Mouse (Mus musculus): ENCODE data around the gene Epha7. TPM values are rescaled to one million over a fixed set of nuclear protein-coding genes. Genes with fewer than 3 reads are reported as not detected.

Epha7 gene
- polyA plus RNA-seq, 2 experiments, result 21.2 to 35.9 TPM

GRCm38 (mm10) chr4:28837669-28838068 lies 24.7 kb downstream of the Epha7 start:
- Histone ChIP-seq H3K4me1 (ENCODE audit: control insufficient read depth, insufficient read depth, low read length) (no peaks in the 10 kb centered on the region), H3K9me3 (ENCODE audit: control insufficient read depth, low read length) (no peaks in the 10 kb centered on the region), H3K9ac (ENCODE audit: low read depth, low read length, severe bottlenecking) (no peak overlapping the region), H3K4me2 (replicated peaks; ENCODE audit: low read depth, low read length, severe bottlenecking) (no peak overlapping the region), H3K4me3 (replicated peaks; ENCODE audit: low read length) (no peak overlapping the region), H3K27me3 (ENCODE audit: control insufficient read depth, insufficient read depth, low read length) (no peaks in the 10 kb centered on the region), H3K27ac (replicated peaks; ENCODE audit: low read depth, low read length) (no peak overlapping the region), H3K36me3 (ENCODE audit: control insufficient read depth, insufficient read depth, low read length) (no peaks in the 10 kb centered on the region)
- TF ChIP-seq POLR2A (IDR thresholded peaks at IDR 0.05; ENCODE audit: borderline replicate concordance, extremely low read depth, insufficient read depth, insufficient read length), result no peak
- ATAC-seq (ENCODE audit: low FRiP score, low read depth) (no peak), DNase-seq (ENCODE audit: low spot score) (no peak)
- 92% methylated on average over 3 of the region's 3 CpGs for WGBS

DNA sequence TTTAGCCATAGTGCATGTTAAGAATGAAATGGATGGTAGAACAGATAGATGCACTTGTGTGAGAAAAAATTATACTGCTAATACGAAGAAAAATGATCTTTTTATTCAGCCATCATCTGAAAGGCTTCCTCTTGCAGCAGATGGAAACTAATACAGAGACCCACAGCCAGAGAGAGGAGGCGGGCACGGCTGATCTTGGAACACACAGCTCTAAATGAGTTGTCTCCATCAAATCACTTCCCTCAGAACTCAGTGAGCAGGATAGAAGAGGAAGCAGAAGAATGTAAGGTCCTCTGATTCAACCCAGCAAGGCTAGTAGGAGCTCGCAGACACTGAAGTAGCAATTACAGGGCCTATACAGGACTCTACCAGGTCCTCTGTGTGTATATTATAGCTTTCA lies 33.4 kb downstream of the Epha7 start:
- H3K36me3 ChIP-seq (ENCODE audit: control insufficient read depth, insufficient read depth, low read length), result 0 out of 2 replicates have a peak, but pooled peaks cover 3% of the 10 kb centered on the region
- TF ChIP-seq POLR2A (IDR thresholded peaks at IDR 0.05; ENCODE audit: borderline replicate concordance, extremely low read depth, insufficient read depth, insufficient read length), result no peak
- H3K27ac ChIP-seq (replicated peaks; ENCODE audit: low read depth, low read length), result no peak overlapping the region
- no peak overlapping the region for H3K4me2 ChIP-seq (replicated peaks; ENCODE audit: low read depth, low read length, severe bottlenecking)
- DNase-seq (ENCODE audit: low spot score) (no peak), ATAC-seq (ENCODE audit: low FRiP score, low read depth) (no peak)
- H3K9ac ChIP-seq (ENCODE audit: low read depth, low read length, severe bottlenecking), result no peak overlapping the region
- no peaks in the 10 kb centered on the region for H3K27me3 ChIP-seq (ENCODE audit: control insufficient read depth, insufficient read depth, low read length)
- 80% methylated on average over 4 of the region's 4 CpGs for WGBS
- no peak overlapping the region for H3K4me3 ChIP-seq (replicated peaks; ENCODE audit: low read length)
- H3K9me3 ChIP-seq (ENCODE audit: control insufficient read depth, low read length), result no peaks in the 10 kb centered on the region
- no peaks in the 10 kb centered on the region for H3K4me1 ChIP-seq (ENCODE audit: control insufficient read depth, insufficient read depth, low read length)

- Histone ChIP-seq H3K27me3 (ENCODE audit: control insufficient read depth, insufficient read depth, low read length) (no peaks in the 10 kb centered on the region), H3K36me3 (ENCODE audit: control insufficient read depth, insufficient read depth, low read length) (0 out of 2 replicates have a peak, but pooled peaks cover 3% of the 10 kb centered on the region), H3K4me1 (ENCODE audit: control insufficient read depth, insufficient read depth, low read length) (no peaks in the 10 kb centered on the region), H3K4me2 (replicated peaks; ENCODE audit: low read depth, low read length, severe bottlenecking) (no peak overlapping the region), H3K9me3 (ENCODE audit: control insufficient read depth, low read length) (no peaks in the 10 kb centered on the region), H3K9ac (ENCODE audit: low read depth, low read length, severe bottlenecking) (no peak overlapping the region), H3K27ac (replicated peaks; ENCODE audit: low read depth, low read length) (no peak overlapping the region), H3K4me3 (replicated peaks; ENCODE audit: low read length) (no peak overlapping the region)
- 36% methylated on average over 2 of the region's 2 CpGs for WGBS
- ATAC-seq (ENCODE audit: low FRiP score, low read depth) (no peak), DNase-seq (ENCODE audit: low spot score) (no peak)
- TF ChIP-seq POLR2A (IDR thresholded peaks at IDR 0.05; ENCODE audit: borderline replicate concordance, extremely low read depth, insufficient read depth, insufficient read length), result no peak
Observed at GRCm38 (mm10) chr4:28850388-28850787, 37.5 kb downstream of the Epha7 start.

DNA sequence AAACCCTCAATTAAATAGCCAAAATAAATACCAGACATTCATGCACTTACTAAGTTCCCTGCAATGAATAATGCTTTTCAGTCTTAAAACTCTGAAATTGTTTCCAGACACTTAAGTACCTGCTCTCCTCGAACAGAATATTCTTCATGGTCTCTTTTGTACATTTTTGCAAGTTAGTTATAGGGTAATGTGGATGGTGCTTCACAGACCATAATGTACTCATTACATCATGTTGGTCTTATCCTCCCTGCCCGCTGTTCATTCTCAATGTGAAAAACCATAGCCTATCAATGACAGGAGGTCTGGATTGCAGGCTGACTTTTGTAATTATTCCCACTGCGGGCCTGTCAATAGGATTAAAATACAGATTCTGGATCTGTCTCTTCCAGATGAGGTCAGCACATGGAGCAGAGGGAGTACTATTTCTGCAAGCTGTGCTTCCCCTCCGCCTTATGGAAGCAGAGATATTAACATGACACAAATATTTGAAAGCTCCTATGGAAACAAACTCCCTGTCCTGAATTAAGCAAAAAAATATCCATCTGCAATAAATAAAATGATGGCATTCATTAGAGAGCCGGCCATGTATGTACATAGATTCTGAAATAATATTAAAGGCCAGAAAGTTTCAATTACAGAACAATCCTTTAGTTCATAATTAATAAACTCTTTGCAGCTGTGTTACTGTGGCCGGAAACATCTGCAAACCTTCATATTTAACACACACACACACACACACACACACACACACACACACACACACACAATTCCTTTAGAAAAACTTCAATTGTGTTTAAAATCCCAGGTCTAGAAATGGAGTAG lies 50.1 kb downstream of the Epha7 start:
- Histone ChIP-seq H3K4me3 (replicated peaks; ENCODE audit: low read length) (no peak overlapping the region), H3K4me1 (ENCODE audit: control insufficient read depth, insufficient read depth, low read length) (peaks cover 14% of the 10 kb centered on the region), H3K9ac (ENCODE audit: low read depth, low read length, severe bottlenecking) (no peak overlapping the region), H3K27me3 (ENCODE audit: control insufficient read depth, insufficient read depth, low read length) (no peaks in the 10 kb centered on the region), H3K36me3 (ENCODE audit: control insufficient read depth, insufficient read depth, low read length) (no peaks in the 10 kb centered on the region), H3K9me3 (ENCODE audit: control insufficient read depth, low read length) (no peaks in the 10 kb centered on the region), H3K27ac (replicated peaks; ENCODE audit: low read depth, low read length) (peak overlapping the region; percentile 52; the same call in 1 of the 2 replicates), H3K4me2 (replicated peaks; ENCODE audit: low read depth, low read length, severe bottlenecking) (no peak overlapping the region)
- DNase-seq (ENCODE audit: low spot score), result peak; percentile 27
- WGBS, result 30% methylated on average over 6 of the region's 6 CpGs
- ATAC-seq (ENCODE audit: low FRiP score, low read depth), result peak; percentile 68
- TF ChIP-seq POLR2A (IDR thresholded peaks at IDR 0.05; ENCODE audit: borderline replicate concordance, extremely low read depth, insufficient read depth, insufficient read length), result no peak

DNA sequence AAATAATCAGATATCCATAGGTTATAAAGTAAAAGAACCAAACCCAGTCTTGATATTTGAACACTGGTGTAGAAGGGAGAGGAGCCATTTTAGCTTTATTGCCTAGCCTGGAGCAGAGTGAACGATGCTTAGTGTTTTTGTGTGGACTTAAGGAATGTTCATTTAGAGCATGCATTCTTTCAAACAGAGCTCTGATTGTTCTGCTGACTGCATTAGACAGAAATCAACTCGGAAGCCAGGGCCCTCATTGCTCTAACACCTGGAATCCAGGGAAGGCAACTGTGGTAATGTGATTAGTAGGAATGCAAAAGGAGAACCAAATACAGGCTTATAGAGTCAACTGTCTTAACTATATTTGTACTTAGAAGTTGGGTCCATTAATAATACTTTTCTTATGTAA lies 53.5 kb downstream of the Epha7 start:
- DNase-seq (ENCODE audit: low spot score), result no peak
- no peaks in the 10 kb centered on the region for H3K9me3 ChIP-seq (ENCODE audit: control insufficient read depth, low read length)

More for the DNA sequence above, 53.5 kb downstream of the Epha7 start:
- Histone ChIP-seq H3K4me1 (ENCODE audit: control insufficient read depth, insufficient read depth, low read length) (peaks cover 14% of the 10 kb centered on the region), H3K27me3 (ENCODE audit: control insufficient read depth, insufficient read depth, low read length) (no peaks in the 10 kb centered on the region), H3K4me3 (replicated peaks; ENCODE audit: low read length) (no peak overlapping the region), H3K9ac (ENCODE audit: low read depth, low read length, severe bottlenecking) (no peak overlapping the region), H3K36me3 (ENCODE audit: control insufficient read depth, insufficient read depth, low read length) (no peaks in the 10 kb centered on the region), H3K4me2 (replicated peaks; ENCODE audit: low read depth, low read length, severe bottlenecking) (no peak overlapping the region), H3K27ac (replicated peaks; ENCODE audit: low read depth, low read length) (no peak overlapping the region)
- ATAC-seq (ENCODE audit: low FRiP score, low read depth), result no peak
- WGBS, result 20% methylated on average over 2 of the region's 2 CpGs
- no peak for TF ChIP-seq POLR2A (IDR thresholded peaks at IDR 0.05; ENCODE audit: borderline replicate concordance, extremely low read depth, insufficient read depth, insufficient read length)

Measured in limb, embryonic 14.5 days (tissue).